Comparison of ENCODE assay signal across 8 mouse cellular contexts in genomic region chr2:56025059-56025458, GRCm38 (mm10).
DNase-seq lines count a peak whose midpoint lies in the region; ATAC-seq and TF ChIP-seq lines count a peak whose summit lies in the region.

No protein-coding gene starts in this region.

- no peak overlapping the region for H3K4me2 ChIP-seq in heart, embryonic 12.5 days
- no peak overlapping the region for H3K4me2 ChIP-seq in midbrain, embryonic 12.5 days (replicated peaks)

- H3K4me1 ChIP-seq in heart, embryonic 12.5 days (replicated peaks) = no peaks in the 10 kb centered on the region
- H3K4me1 ChIP-seq in ES-E14 (ENCODE audit: control insufficient read depth in 2 of 2, insufficient read depth in 2 of 2, low read length in 2 of 2, poor library complexity in 1 of 2) = no peaks in the 10 kb centered on the region
- H3K4me1 ChIP-seq in midbrain, embryonic 12.5 days = no peaks in the 10 kb centered on the region

- intact Hi-C loops in heart, postnatal 10 days (cut with DNase I) = loop anchor here (10.0 kb wide), 1 partner anchor 720 kb away; no protein-coding TSS in a partner anchor

- ATAC-seq in heart, embryonic 12.5 days (ENCODE audit: insufficient number of reproducible peaks, low FRiP score) = no peak
- ATAC-seq in midbrain, embryonic 12.5 days (ENCODE audit: low FRiP score, low read depth) = peak; percentile 90; the same call in 1 of the 2 replicates

- DNase-seq in heart, postnatal 10 days = peak; percentile 0 to 20
- DNase-seq in ES-E14 (ENCODE audit: low read depth, low spot score) = peak; percentile 47
- DNase-seq in embryo, embryonic 10.5 days (ENCODE audit: low spot score) = peak; percentile 86
- peak; percentile 7 for DNase-seq in induced T-regulatory cell, adult 2 months (ENCODE audit: low read depth)
- no peak for DNase-seq in spleen, adult 12 weeks (ENCODE audit: low spot score)
- DNase-seq in heart, adult 8-10 months (ENCODE audit: low spot score) = no peak

- H3K27ac ChIP-seq in heart, embryonic 12.5 days (ENCODE audit: poor library complexity, severe bottlenecking) = no peak overlapping the region
- H3K27ac ChIP-seq in ES-E14 (ENCODE audit: insufficient read depth, low read depth, low read length, poor library complexity, severe bottlenecking) = no peak overlapping the region
- H3K27ac ChIP-seq in midbrain, embryonic 12.5 days (replicated peaks) = no peak overlapping the region

- no peak overlapping the region for H3K9ac ChIP-seq in heart, embryonic 12.5 days
- no peak overlapping the region for H3K9ac ChIP-seq in ES-E14 (ENCODE audit: insufficient read depth, low read depth, low read length, poor library complexity, severe bottlenecking)
- no peak overlapping the region for H3K9ac ChIP-seq in midbrain, embryonic 12.5 days (replicated peaks)

- WGBS in heart, embryonic 12.5 days = 5% methylated on average over 5 of the region's 5 CpGs
- WGBS in midbrain, embryonic 12.5 days = 11% methylated on average over 5 of the region's 5 CpGs

- no peaks in the 10 kb centered on the region for H3K9me3 ChIP-seq in heart, embryonic 12.5 days (replicated peaks)
- H3K9me3 ChIP-seq in ES-E14 (ENCODE audit: control insufficient read depth, insufficient read depth, low read depth, low read length) = no peaks in the 10 kb centered on the region
- H3K9me3 ChIP-seq in midbrain, embryonic 12.5 days = no peaks in the 10 kb centered on the region

- no peaks in the 10 kb centered on the region for H3K27me3 ChIP-seq in heart, embryonic 12.5 days (replicated peaks)
- H3K27me3 ChIP-seq in midbrain, embryonic 12.5 days = no peaks in the 10 kb centered on the region

- in situ Hi-C loops in ES-E14 (cut with MboI; ENCODE audit: low sequenced_read_pairs in 2 of 2, unreplicated experiment in 2 of 2) = loop anchor here (10.0 to 25.0 kb wide), 3 partner anchors 720 to 930 kb away; no protein-coding TSS in a partner anchor

- no peak overlapping the region for H3K4me3 ChIP-seq in heart, embryonic 12.5 days
- H3K4me3 ChIP-seq in ES-E14 (ENCODE audit: insufficient read depth in 1 of 2, low read depth in 1 of 2, low read length in 2 of 2, poor library complexity in 1 of 2, severe bottlenecking in 1 of 2) = no peak overlapping the region
- no peak overlapping the region for H3K4me3 ChIP-seq in midbrain, embryonic 12.5 days

- H3K36me3 ChIP-seq in heart, embryonic 12.5 days = no peaks in the 10 kb centered on the region
- no peaks in the 10 kb centered on the region for H3K36me3 ChIP-seq in ES-E14 (ENCODE audit: control insufficient read depth, insufficient read depth, low read length, poor library complexity, severe bottlenecking)
- no peaks in the 10 kb centered on the region for H3K36me3 ChIP-seq in midbrain, embryonic 12.5 days

TF ChIP-seq in ES-E14, 5 proteins besides CTCF, POLR2A, EP300 and RAD21:
- TF ChIP-seq ZNF384 (IDR thresholded peaks at IDR 0.05; ENCODE audit: low read depth, low read length) = no peak
- TF ChIP-seq ZC3H11A (IDR thresholded peaks at IDR 0.05; ENCODE audit: borderline replicate concordance, low read depth, low read length) = peak; percentile 75; the same call in 1 of the 2 replicates

Comparison
In these comparisons a context has a peak if more than half of its experiments do, and no peak if none do; other contexts are left out.
1. DNase-seq: peak in heart, postnatal 10 days (2 of 2), ES-E14 (single experiment), embryo, embryonic 10.5 days (single experiment) and induced T-regulatory cell, adult 2 months (single experiment); none in spleen, adult 12 weeks (single experiment) and heart, adult 8-10 months (single experiment).